Mouse (Mus musculus): Measurements from ENCODE around the gene Fgf4. TPM values are rescaled to one million over a fixed set of nuclear protein-coding genes. Genes with fewer than 3 reads are reported as not detected.

Gene Fgf4
- total RNA-seq, 2 experiments from 2014 or later, result not detected

DNA sequence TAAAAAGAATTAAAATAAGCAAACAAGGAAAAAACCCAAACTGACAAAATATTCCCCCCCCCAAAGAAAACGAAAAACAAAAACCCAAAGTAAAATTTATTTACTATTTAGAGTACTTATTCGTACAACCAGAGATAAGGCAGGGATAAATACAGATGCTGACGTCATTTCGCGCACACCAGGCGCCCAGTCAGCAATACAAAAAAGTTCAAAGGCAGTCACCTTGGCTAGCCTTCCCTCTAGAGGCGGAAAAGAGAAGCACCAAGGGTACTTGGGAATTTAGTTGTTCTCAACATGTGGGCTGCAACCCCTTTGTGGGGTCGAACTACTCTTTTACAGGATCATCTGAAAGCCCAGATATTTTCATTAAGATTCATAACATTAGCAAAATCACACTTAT is 60.6 kb downstream of the Fgf4 start:
- DNase-seq (ENCODE audit: low spot score in 2 of 2), result no peak

GRCm38 (mm10) chr7:144908705-144909104 is 61.5 kb downstream of the Fgf4 start:
- no peak for DNase-seq (ENCODE audit: low spot score in 2 of 2)

- DNase-seq (ENCODE audit: low spot score in 2 of 2), result no peak
Observed at GRCm38 (mm10) chr7:144911121-144911520, 64.0 kb downstream of the Fgf4 start.

DNA sequence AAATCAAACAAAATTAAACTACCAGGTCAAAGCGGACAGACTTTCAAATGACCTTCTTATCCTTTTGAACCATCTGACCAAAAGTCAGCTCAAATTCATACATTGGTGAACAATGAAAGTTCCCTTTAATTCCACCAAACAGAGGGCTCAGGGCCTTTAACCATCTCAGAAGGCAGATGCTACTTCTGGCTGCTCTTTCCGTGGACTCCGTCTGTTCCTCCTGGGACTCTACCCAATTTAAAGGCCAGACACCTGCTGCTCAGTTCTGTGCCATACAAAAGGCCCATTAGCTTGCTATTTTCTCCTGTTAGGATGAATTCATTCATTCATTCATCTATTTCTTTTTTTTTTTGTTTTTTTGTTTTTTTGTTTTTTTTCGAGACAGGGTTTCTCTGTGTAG is 65.7 kb downstream of the Fgf4 start:
- no peak for DNase-seq (ENCODE audit: low spot score in 2 of 2)

DNA sequence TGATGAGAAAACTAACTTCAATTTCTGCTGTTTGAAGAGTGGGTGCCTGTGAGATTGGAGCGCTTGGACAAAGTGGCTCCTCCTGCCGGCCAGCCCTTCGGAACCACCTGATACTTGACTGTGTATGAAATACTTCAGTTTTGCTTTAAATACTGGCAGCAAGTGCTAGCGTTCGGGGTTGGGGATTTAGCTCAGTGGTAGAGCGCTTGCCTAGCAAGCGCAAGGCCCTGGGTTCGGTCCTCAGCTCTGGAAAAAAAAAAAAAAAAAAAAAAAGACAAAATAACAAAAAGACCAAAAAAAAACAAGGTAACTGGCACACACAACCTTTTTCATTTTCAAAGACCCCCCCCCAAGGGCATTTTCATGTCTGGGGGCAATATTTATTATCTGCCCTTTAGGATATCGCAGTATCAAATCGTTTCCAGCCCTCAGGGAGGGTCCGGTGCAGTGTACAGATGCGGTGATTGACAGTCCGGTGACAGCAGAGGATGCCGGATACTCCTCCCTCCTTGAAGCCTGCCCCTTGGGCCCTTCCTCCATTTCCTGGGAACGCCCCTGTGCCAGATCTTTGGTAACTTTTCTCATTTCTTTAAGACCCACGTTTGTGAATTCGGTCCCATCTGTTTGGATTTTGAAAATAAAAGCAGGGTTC is 67.3 kb downstream of the Fgf4 start:
- DNase-seq (ENCODE audit: low spot score in 2 of 2), result peak in 1 of 2 experiments; percentile 72

Other genes with a start within 250 kb of the Fgf4 start
- 1 to 10 TPM; 3.6 to 5.0 TPM for gene Ano1, start 95.4 kb upstream of the Fgf4 start, total RNA-seq (2021)
- gene Fgf3, start 9.3 kb upstream of the Fgf4 start, total RNA-seq (2021), result not detected
- gene Fgf15, start 49.2 kb downstream of the Fgf4 start, total RNA-seq (2021), result not detected
- 10 to 100 TPM; 27.8 to 32.4 TPM for gene LTO1, start 67.7 kb downstream of the Fgf4 start, total RNA-seq (2021)
- 10 to 100 TPM; 27.7 to 37.3 TPM for gene Ccnd1, start 92.6 kb downstream of the Fgf4 start, total RNA-seq (2021)

All from layer of hippocampus, postnatal 10 days (tissue).